Mouse (Mus musculus) erythroblast, embryonic 14.5 days (primary cell): ENCODE data around the gene Coro7. TPM values are rescaled to one million over a fixed set of nuclear protein-coding genes. Genes with fewer than 3 reads are reported as not detected.

Source experiments
- H3K27me3 ChIP-seq: 2 replicates; pipeline ENCODE4 v1.6.1; 2012; ENCODE audit warnings: inconsistent platforms; ENCODE audit not compliant: control insufficient read depth
- H3K36me3 ChIP-seq: 2 replicates; pipeline ENCODE4 v1.6.1; 2012; ENCODE audit warnings: mild to moderate bottlenecking, inconsistent platforms; ENCODE audit not compliant: control insufficient read depth
- H3K4me1 ChIP-seq: 2 replicates; pipeline ENCODE4 v1.6.1; 2012; ENCODE audit warnings: inconsistent platforms; ENCODE audit not compliant: control insufficient read depth
- H3K4me3 ChIP-seq: replicated peaks from 2 replicates; pipeline ENCODE3; 2012; ENCODE audit warnings: moderate library complexity, mild to moderate bottlenecking, inconsistent platforms
- H3K9me3 ChIP-seq: 2 replicates; pipeline ENCODE4 v1.6.1; 2012; ENCODE audit warnings: low read length, inconsistent platforms, mixed read lengths; ENCODE audit not compliant: control insufficient read depth
- GATA1 ChIP-seq: IDR thresholded peaks from 2 replicates; pipeline ENCODE4 v1.6.1; 2012; ENCODE audit warnings: low read length, inconsistent platforms, mixed read lengths
- TAL1 ChIP-seq: IDR thresholded peaks from 3 replicates; pipeline ENCODE4 v1.6.1; 2012; ENCODE audit warnings: low read length, inconsistent platforms, mixed read lengths
- polyA plus RNA-seq: library from polyadenylated mRNA; stranded (reverse); fragments of >175 nt; gene quantifications from 2 replicates; pipeline ENCODE4 v1.2.3, GENCODE M21; 2012

Coro7 gene
- polyA plus RNA-seq, 1 experiment = 1.1 TPM

DNA sequence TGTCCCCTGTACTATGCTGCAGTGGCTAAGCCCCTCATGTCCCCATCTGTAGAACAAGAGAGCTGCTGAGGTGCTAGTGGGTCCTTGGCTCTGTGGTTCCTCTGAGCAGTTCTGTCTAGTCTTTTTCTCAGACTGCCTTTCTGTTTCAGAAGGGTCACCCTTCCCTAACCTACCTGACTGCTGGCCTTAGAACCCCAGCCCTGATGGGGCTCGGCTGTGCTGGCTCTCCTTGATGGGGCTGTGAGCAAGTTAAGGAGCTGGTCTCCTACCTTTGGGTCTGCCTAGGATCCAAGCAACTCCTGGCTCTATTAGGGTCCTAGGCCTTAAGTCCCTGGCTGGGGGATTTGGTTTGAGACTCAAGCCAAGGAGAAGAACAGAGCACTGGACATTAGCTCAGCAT is 64.3 kb downstream of the Coro7 start:
- TF ChIP-seq TAL1 (no peak), GATA1 (no peak)
- Histone ChIP-seq H3K27me3 (no peaks in the 10 kb centered on the region), H3K4me3 (no peak overlapping the region), H3K9me3 (no peaks in the 10 kb centered on the region), H3K36me3 (peaks cover 78% of the 10 kb centered on the region), H3K4me1 (peaks cover 2% of the 10 kb centered on the region)

DNA sequence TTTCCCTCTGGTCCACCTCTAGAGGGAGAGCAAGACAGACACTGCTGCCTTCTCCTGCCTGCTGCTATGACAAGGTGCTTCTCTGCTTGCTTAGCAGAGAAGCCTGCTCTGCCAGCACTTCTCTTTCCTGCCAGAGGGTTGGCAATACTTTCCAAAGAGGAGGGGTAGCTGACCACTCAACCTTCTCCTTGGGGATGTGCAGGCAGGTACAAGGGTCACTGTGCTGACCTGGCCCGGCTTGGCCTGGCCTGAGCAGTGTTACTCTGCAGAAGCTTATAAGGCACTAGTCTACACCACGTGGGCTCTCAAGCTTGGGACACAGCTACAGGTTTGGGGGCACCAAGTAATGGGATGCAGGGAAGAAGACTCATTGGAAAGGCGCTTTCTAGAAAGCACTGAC is 64.9 kb downstream of the Coro7 start:
- Histone ChIP-seq H3K4me1 (no peaks in the 10 kb centered on the region; the same call in 1 of the 2 replicates), H3K4me3 (no peak overlapping the region), H3K36me3 (peaks cover 73% of the 10 kb centered on the region), H3K9me3 (no peaks in the 10 kb centered on the region), H3K27me3 (no peaks in the 10 kb centered on the region)
- TF ChIP-seq TAL1 (no peak), GATA1 (no peak)

DNA sequence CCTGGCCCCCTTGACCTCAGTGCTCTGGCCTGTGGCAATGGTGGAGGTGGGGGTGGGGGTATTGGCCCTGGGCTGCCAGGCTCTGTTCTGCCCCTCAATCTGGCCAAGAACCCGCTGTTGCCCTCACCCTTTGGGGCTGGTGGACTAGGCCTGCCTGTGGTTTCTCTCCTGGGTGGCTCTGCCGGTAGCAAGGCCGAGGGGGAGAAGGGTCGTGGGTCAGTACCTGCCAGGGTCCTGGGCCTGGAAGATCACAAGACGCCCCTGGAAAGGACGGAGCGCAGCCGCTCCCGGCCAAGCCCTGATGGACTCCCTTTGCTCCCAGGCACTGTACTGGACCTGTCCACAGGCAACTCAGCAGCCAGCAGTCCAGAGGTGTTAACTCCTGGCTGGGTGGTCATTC is 65.8 kb downstream of the Coro7 start:
- TF ChIP-seq TAL1 = no peak
- TF ChIP-seq GATA1 = no peak
- no peaks in the 10 kb centered on the region for H3K27me3 ChIP-seq
- H3K9me3 ChIP-seq = no peaks in the 10 kb centered on the region
- H3K36me3 ChIP-seq = peaks cover 69% of the 10 kb centered on the region
- no peaks in the 10 kb centered on the region for H3K4me1 ChIP-seq
- no peak overlapping the region for H3K4me3 ChIP-seq

DNA sequence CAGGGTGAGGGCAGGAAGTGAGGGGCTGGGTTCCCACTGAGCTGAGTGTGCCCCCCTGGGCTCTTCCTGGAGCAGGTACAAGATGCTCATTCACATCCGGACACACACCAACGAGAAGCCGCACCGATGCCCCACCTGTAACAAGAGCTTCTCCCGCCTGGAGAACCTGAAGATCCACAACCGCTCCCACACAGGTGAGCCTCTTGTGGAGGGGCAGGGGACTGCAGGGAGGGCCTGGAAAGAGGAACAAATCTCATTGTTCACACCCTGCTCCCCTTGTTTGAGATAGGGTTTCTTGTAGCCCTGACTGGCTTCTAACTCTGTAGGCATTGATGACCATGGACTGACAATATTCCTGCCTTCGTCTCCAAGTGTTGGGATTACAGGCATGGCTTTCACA is 67.9 kb downstream of the Coro7 start:
- H3K9me3 ChIP-seq = no peaks in the 10 kb centered on the region
- peaks cover 48% of the 10 kb centered on the region for H3K36me3 ChIP-seq
- H3K4me3 ChIP-seq = no peak overlapping the region
- H3K27me3 ChIP-seq = no peaks in the 10 kb centered on the region
- no peak for TF ChIP-seq GATA1
- no peak for TF ChIP-seq TAL1
- H3K4me1 ChIP-seq = peaks cover 2% of the 10 kb centered on the region; the same call in 1 of the 2 replicates

DNA sequence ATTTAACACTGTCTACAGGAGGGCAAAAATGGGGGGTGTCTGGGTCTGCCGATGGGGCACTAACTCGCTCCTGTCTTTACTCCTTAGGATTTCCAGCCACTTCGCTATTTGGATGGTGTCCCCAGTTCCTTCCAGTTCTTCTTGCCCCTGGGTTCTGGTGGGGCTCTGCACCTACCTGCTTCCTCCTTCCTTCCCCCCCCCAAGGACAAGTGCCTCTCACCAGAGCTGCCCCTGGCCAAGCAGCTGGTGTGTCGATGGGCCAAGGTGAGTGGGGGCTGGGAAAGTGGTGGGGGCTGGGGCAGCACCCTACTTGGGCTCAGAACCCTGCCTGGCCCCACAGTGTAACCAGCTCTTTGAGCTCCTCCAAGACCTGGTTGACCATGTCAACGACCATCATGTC is 68.4 kb downstream of the Coro7 start:
- Histone ChIP-seq H3K4me3 (no peak overlapping the region), H3K4me1 (peaks cover 6% of the 10 kb centered on the region), H3K9me3 (no peaks in the 10 kb centered on the region), H3K36me3 (peaks cover 44% of the 10 kb centered on the region), H3K27me3 (no peaks in the 10 kb centered on the region)
- TF ChIP-seq TAL1 (no peak), GATA1 (no peak)

DNA sequence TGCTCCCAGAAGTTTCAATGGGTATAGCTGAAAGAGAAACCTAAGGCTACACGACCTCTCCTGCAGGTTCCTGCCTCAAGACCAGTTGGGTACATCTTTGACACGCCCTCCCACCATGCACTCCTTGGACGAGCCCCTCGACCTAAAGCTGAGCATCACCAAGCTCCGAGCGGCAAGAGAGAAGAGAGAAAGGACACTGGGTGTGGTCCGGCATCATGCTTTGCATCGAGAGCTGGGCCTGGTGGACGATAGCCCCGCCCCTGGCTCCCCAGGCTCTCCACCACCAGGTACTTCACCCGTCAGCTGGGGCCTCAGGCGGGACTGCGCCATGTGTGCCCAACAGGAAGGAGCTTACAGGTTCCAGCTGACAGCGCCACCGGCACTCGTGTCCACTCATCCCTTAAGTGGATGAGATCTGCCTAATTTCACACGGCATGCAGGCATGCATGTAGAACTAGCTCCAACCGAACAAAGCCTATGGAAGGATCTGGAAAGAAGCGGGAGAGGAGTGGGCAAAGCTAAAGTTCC is 71.0 kb downstream of the Coro7 start:
- Histone ChIP-seq H3K27me3 (no peaks in the 10 kb centered on the region), H3K36me3 (peaks cover 18% of the 10 kb centered on the region), H3K4me1 (peaks cover 13% of the 10 kb centered on the region), H3K9me3 (no peaks in the 10 kb centered on the region), H3K4me3 (no peak overlapping the region)
- TF ChIP-seq TAL1 (no peak), GATA1 (no peak)

DNA sequence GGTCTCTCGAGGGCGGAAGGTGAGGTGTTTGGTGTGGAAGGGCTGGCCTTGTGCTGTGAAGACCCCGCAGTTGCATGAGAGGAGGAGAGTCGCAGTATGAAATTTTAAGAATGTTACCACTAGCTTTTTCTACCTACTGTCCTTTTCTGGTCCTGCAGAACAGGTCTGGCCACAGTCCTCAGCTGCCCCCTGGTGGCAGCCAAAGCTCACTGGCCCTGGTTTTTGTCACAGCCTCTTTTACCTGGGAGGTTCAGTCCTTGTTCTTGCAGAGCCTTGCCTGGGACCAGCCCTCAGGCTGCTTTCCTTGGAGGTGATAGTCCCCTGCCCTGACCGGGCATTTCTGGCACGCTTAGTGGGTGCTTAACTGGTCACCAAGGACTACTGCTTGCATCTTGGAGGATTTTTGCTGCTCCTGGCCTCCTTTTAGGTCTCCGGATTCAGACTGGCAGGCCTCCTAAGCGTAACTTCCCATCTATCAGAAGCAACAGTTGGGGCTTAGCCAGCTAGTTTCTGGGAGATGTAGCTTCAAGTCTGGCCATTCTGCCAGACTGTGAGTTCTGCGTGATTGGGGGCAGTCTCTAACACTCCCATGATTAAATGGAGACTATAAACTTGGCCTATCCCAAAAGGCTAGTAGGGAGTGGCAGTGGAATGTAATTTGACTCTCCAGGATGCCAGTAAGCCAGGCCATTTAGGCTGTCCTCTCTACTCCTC is 71.6 kb downstream of the Coro7 start:
- Histone ChIP-seq H3K4me1 (peaks cover 15% of the 10 kb centered on the region), H3K4me3 (no peak overlapping the region), H3K27me3 (no peaks in the 10 kb centered on the region), H3K36me3 (peaks cover 11% of the 10 kb centered on the region; the same call in 1 of the 2 replicates), H3K9me3 (no peaks in the 10 kb centered on the region)
- no peak for TF ChIP-seq GATA1
- TF ChIP-seq TAL1 = no peak

DNA sequence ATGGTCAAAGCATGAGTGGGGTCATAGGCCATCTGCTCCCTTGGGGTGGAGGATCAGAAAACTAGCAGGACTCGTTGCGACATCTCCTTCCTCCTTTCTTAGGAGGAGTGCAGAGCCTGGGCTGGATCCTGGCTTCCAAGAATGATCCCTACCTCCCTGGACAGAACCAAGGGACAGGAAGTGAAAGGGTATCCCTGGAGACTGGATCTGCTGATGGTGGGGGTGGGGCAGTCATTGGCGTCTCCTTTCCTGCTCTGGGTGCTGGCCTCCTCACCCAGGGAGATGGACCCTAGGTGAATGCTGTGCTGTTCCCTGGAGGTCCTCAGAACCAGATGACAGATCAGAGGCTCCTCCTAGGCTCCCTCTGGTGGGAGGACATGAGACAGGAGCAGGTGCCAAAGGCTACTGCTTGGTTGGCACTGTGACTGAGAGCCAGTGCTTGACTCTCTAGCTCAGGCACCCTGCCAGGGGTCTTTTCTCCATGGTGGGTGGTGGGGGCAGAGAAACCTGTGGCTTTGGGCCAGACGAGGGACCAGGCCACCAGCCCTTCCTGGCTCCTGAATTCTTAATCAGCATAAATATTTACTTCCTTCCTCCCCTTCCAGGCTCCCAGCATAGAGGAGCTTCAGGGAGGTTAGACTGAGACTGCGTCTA is 73.0 kb downstream of the Coro7 start:
- Histone ChIP-seq H3K9me3 (no peaks in the 10 kb centered on the region), H3K36me3 (peaks cover 5% of the 10 kb centered on the region; the same call in 1 of the 2 replicates), H3K4me1 (peaks cover 23% of the 10 kb centered on the region), H3K4me3 (no peak overlapping the region), H3K27me3 (no peaks in the 10 kb centered on the region)
- TF ChIP-seq TAL1 = no peak
- no peak for TF ChIP-seq GATA1

DNA sequence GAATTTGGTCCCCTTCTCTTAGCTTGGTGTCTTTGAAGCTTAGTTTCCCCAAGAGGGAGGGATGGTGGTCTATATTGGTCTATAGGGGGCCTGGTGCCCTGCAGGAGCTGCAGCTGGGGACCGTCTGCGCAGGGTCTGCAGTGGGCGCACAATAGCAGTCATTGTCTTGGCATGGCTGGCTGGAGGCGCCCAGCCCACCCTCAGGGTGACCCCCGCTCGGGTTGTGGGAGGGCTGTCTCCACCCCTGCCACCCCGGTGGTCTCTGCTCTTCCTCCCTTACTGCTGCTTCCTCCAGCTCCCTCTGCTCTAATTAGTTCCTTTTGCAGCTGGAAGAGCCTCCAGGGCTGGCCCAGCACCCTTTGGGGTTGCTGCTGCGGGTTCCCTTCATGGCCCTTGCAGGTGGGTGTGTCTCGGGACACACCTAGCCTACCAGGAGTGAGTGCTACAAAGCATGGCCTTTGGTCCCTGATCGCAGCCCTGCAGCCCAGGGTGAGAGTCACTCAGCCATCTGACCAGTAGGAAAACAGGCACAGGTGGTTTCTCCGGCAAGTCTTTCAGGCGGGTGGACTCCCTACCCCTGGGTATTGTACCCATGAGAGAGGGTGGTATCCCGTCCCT is 74.0 kb downstream of the Coro7 start:
- peaks cover 28% of the 10 kb centered on the region for H3K4me1 ChIP-seq
- TF ChIP-seq TAL1 (no peak), GATA1 (no peak)
- H3K36me3 ChIP-seq = no peaks in the 10 kb centered on the region; the same call in 1 of the 2 replicates
- H3K9me3 ChIP-seq = no peaks in the 10 kb centered on the region
- no peaks in the 10 kb centered on the region for H3K27me3 ChIP-seq
- H3K4me3 ChIP-seq = no peak overlapping the region
